Mouse (Mus musculus) gastrocnemius, postnatal 4 days (tissue): ENCODE results near the gene Plekhh3. TPM values are rescaled to one million over a fixed set of nuclear protein-coding genes. Genes with fewer than 3 reads are reported as not detected.

Experiments used
- DNase-seq, 2 experiments: peaks; one replicate each; pipeline ENCODE4 v3.0.0; 2021 to 2022; ENCODE audit warnings: low spot score in 2 of 2, mixed read lengths in 2 of 2
- long read RNA-seq, 2 experiments: library from polyadenylated mRNA; stranded (forward); transcript quantifications; one replicate each; pipeline ENCODE4 v2.0.0; 2021
- total RNA-seq, 2 experiments: library from RNA; stranded (reverse); gene quantifications; 2 replicates each; pipeline ENCODE4 v1.2.3; 2021

The Plekhh3 gene
- 10 to 100 TPM; 39.5 to 41.4 TPM for total RNA-seq
- long read RNA-seq, experiment 1, transcript Plekhh3-201 (13 exons, 3,056 nt), result minor isoform, 15 of 66 reads
- long read RNA-seq, experiment 1, transcript Plekhh3-206 (13 exons, 3,010 nt), result major isoform, 17 of 66 reads
- long read RNA-seq, experiment 1, partial matches to known transcripts, result 8 of 66 reads
- long read RNA-seq, experiment 1, other reads (novel, unspliced or antisense), result 23 of 66 reads
- long read RNA-seq, experiment 2, transcript Plekhh3-201 (13 exons, 3,056 nt), result minor isoform, 20 of 97 reads
- long read RNA-seq, experiment 2, transcript Plekhh3-206 (13 exons, 3,010 nt), result major isoform, 30 of 97 reads
- long read RNA-seq, experiment 2, partial matches to known transcripts, result 8 of 97 reads
- long read RNA-seq, experiment 2, other reads (novel, unspliced or antisense), result 37 of 97 reads

- DNase-seq, result peak; percentile 86 to 93
Observed at GRCm38 (mm10) chr11:101170811-101171610, at the start of gene Plekhh3. TSS of gene Plekhh3 (minus strand) at chr11:101171351.

GRCm38 (mm10) chr11:101220853-101221252 is 49.7 kb upstream of the Plekhh3 start:
- DNase-seq, result no peak

GRCm38 (mm10) chr11:101218436-101219055 is 47.4 kb upstream of the Plekhh3 start:
- DNase-seq, result no peak

- no peak for DNase-seq
Observed at GRCm38 (mm10) chr11:101216936-101217335, 45.8 kb upstream of the Plekhh3 start.

- DNase-seq, result no peak
Observed at GRCm38 (mm10) chr11:101211970-101212369, 40.8 kb upstream of the Plekhh3 start.

GRCm38 (mm10) chr11:101200986-101201385 is 29.8 kb upstream of the Plekhh3 start:
- DNase-seq, result no peak

- no peak for DNase-seq
Observed at GRCm38 (mm10) chr11:101199555-101199954, 28.4 kb upstream of the Plekhh3 start.

- no peak for DNase-seq
Observed at GRCm38 (mm10) chr11:101196175-101196574, 25.0 kb upstream of the Plekhh3 start.

GRCm38 (mm10) chr11:101195571-101195970 is 24.4 kb upstream of the Plekhh3 start:
- DNase-seq, result no peak

GRCm38 (mm10) chr11:101195101-101195500 is 23.9 kb upstream of the Plekhh3 start:
- no peak for DNase-seq

- DNase-seq, result no peak
Observed at GRCm38 (mm10) chr11:101194643-101195042, 23.5 kb upstream of the Plekhh3 start.

- no peak for DNase-seq
Observed at GRCm38 (mm10) chr11:101194137-101194536, 23.0 kb upstream of the Plekhh3 start.

GRCm38 (mm10) chr11:101193076-101193475 is 21.9 kb upstream of the Plekhh3 start:
- no peak for DNase-seq

GRCm38 (mm10) chr11:101192646-101193045 is 21.5 kb upstream of the Plekhh3 start:
- DNase-seq, result no peak

- DNase-seq, result no peak
Observed at GRCm38 (mm10) chr11:101191919-101192470, 20.8 kb upstream of the Plekhh3 start.

GRCm38 (mm10) chr11:101190913-101191907 is 20.1 kb upstream of the Plekhh3 start:
- no peak for DNase-seq

- no peak for DNase-seq
Observed at GRCm38 (mm10) chr11:101190181-101190912, 19.2 kb upstream of the Plekhh3 start.

GRCm38 (mm10) chr11:101189495-101190180 is 18.5 kb upstream of the Plekhh3 start:
- peak; percentile 49 to 71 for DNase-seq
